Mouse (Mus musculus) lung, postnatal 0 days (tissue): ENCODE measurements around the gene Ttll11.

Experiments
- CTCF ChIP-seq: IDR thresholded peaks from 2 replicates; pipeline ENCODE4 v1.5.1; 2016; ENCODE audit warnings: antibody characterized with exemption, mild to moderate bottlenecking
- EP300 ChIP-seq: IDR thresholded peaks from 2 replicates; pipeline ENCODE4 v1.6.1; 2016; ENCODE audit warnings: antibody characterized with exemption, mild to moderate bottlenecking, control low read depth

DNA sequence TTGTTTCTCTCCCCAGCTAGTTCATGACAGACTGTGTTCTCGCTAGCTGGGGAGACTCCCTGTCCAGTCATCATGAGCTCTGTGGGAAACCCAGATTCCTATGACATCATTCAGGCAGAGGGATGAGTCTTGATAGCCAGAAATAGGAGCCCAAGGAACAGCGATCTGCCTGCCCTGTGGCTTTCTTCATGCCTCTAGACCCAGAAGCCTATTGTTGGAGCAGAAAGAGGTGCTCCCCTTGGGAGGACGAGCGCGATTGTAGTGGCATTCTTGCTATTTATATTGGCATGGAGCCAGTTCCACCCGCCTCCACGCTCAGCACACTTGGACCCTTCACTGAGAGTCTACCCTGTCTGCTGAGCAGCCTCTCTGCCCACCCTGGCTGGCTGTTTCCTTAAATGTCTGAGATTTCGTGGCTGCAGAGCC is 265.0 kb downstream of the Ttll11 start:
- TF ChIP-seq CTCF (no peak), EP300 (no peak)
